Mouse (Mus musculus) embryo, embryonic 10 days (tissue): ENCODE measurements around the gene Cycs.

Experiments used
- DNase-seq: peaks from one replicate; pipeline ENCODE4 v3.0.0-alpha.2; 2015; ENCODE audit warnings: low spot score

Cycs gene

GRCm38 (mm10) chr6:50545412-50546043 is 20.8 kb downstream of the Cycs start:
- peak; percentile 81 for DNase-seq

- DNase-seq, result no peak
These were observed 23.8 kb downstream of the Cycs start for GRCm38 (mm10) chr6:50542535-50542934.

- no peak for DNase-seq
These were observed 26.7 kb downstream of the Cycs start for GRCm38 (mm10) chr6:50539641-50540040.

- peak; percentile 95 for DNase-seq
These were observed 29.9 kb downstream of the Cycs start for GRCm38 (mm10) chr6:50536461-50536892.

- no peak for DNase-seq
These were observed 31.0 kb downstream of the Cycs start for GRCm38 (mm10) chr6:50535346-50535745.

- DNase-seq, result no peak
These were observed 34.4 kb downstream of the Cycs start for GRCm38 (mm10) chr6:50531920-50532319.

GRCm38 (mm10) chr6:50531003-50531402 is 35.3 kb downstream of the Cycs start:
- DNase-seq, result no peak

GRCm38 (mm10) chr6:50529194-50529593 is 37.1 kb downstream of the Cycs start:
- no peak for DNase-seq

GRCm38 (mm10) chr6:50527416-50527815 is 38.9 kb downstream of the Cycs start:
- no peak for DNase-seq

GRCm38 (mm10) chr6:50526597-50527024 is 39.7 kb downstream of the Cycs start:
- peak; percentile 87 for DNase-seq

- DNase-seq, result no peak
These were observed 40.5 kb downstream of the Cycs start for GRCm38 (mm10) chr6:50525846-50526245.

- DNase-seq, result no peak
These were observed 42.0 kb downstream of the Cycs start for GRCm38 (mm10) chr6:50524261-50524896.

GRCm38 (mm10) chr6:50522772-50523171 is 43.6 kb downstream of the Cycs start:
- DNase-seq, result no peak

GRCm38 (mm10) chr6:50521532-50522135 is 44.7 kb downstream of the Cycs start:
- no peak for DNase-seq

GRCm38 (mm10) chr6:50520139-50520538 is 46.2 kb downstream of the Cycs start:
- DNase-seq, result no peak

- no peak for DNase-seq
These were observed 48.0 kb downstream of the Cycs start for GRCm38 (mm10) chr6:50518371-50518770.
